Mouse (Mus musculus): ENCODE data around the gene Sh2d5. TPM values are rescaled to one million over a fixed set of nuclear protein-coding genes. Genes with fewer than 3 reads are reported as not detected.

Gene Sh2d5
- total RNA-seq, 2 experiments from 2014 or later = 17.1 to 18.2 TPM

DNA sequence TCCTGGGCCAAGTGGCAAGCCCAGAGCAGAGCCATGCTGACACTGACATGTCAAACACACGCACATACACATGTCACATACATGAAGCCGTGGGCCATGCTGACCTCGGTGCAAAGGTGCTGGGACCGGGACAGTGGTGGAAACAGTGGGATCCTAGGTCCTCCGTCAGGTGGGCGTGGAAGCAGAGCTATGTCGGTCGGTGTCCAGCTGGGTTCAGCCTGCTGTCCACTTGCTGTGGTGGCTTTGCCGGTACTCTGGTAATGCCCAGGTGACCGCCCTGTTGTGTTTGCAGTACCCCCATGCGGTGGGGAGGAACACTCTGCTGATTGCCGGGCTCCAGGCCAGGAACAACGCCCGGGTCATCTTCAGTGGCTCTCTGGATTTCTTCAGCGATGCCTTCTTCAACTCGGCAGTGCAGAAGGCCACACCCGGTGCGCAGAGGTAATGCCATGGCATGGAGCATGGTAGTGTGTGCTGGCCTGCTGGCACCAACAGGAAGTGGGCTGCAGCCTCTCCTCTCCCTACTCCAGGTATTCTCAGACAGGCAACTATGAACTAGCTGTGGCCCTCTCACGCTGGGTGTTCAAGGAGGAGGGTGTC is 60.2 kb downstream of the Sh2d5 start:
- DNase-seq = no peak
- intact Hi-C loops (cut with DNase I) = loop anchor here (10.0 kb wide), 1 partner anchor 346 kb away; no protein-coding TSS in a partner anchor

Other genes starting within 250 kb of the Sh2d5 start
- 100 to 1,000 TPM; 197 to 205 TPM for gene Hp1bp3, start 34.1 kb upstream of the Sh2d5 start, total RNA-seq (2021)
- gene Kif17, start within 50 bp of the Sh2d5 start, total RNA-seq (2021) = 1 to 10 TPM; 8.5 to 9.3 TPM
- gene Ddost, start 54.3 kb downstream of the Sh2d5 start, total RNA-seq (2021) = 100 to 1,000 TPM; 108 to 115 TPM
- gene Pink1, start 75.9 kb downstream of the Sh2d5 start, total RNA-seq (2021) = 100 to 1,000 TPM; 120 to 126 TPM
- gene Cda, start 117.6 kb downstream of the Sh2d5 start, total RNA-seq (2021) = under 1 TPM; 0.76 to 0.87 TPM
- gene Fam43b, start 146.1 kb downstream of the Sh2d5 start, total RNA-seq (2021) = 10 to 100 TPM; 27.7 to 30.6 TPM
- 10 to 100 TPM; 35.4 to 35.8 TPM for gene Mul1, start 184.3 kb downstream of the Sh2d5 start, total RNA-seq (2021)
- gene Camk2n1, start 203.9 kb downstream of the Sh2d5 start, total RNA-seq (2021) = 100 to 1,000 TPM; 106 to 110 TPM